Mouse (Mus musculus) ES-E14 (cell line): Measurements from ENCODE around the gene Mfsd2a.

Experiments used
- CHD2 ChIP-seq: IDR thresholded peaks from 2 replicates; pipeline ENCODE4 v1.6.1; 2014; ENCODE audit warnings: mild to moderate bottlenecking, low read depth, low read length, inconsistent platforms
- HCFC1 ChIP-seq: IDR thresholded peaks from 2 replicates; pipeline ENCODE4 v1.6.1; 2012; ENCODE audit warnings: low read length, inconsistent platforms, borderline replicate concordance; ENCODE audit not compliant: insufficient read depth
- MAFK ChIP-seq: IDR thresholded peaks from 2 replicates; pipeline ENCODE4 v1.6.1; 2014; ENCODE audit warnings: mild to moderate bottlenecking, low read depth, low read length, inconsistent platforms; ENCODE audit not compliant: insufficient read depth
- ZNF384 ChIP-seq: IDR thresholded peaks from 2 replicates; pipeline ENCODE4 v1.6.1; 2012; ENCODE audit warnings: low read depth, low read length, inconsistent platforms

GRCm38 (mm10) chr4:122898313-122898712, 62.7 kb downstream of the Mfsd2a start:
- TF ChIP-seq MAFK = no peak
- no peak for TF ChIP-seq CHD2
- no peak for TF ChIP-seq ZNF384
- no peak for TF ChIP-seq HCFC1
